Mouse (Mus musculus): Measurements from ENCODE around the gene Immp1l.
A peak's percentile ranks its signal among the peaks of the same experiment; 100 is the strongest.

Gene Immp1l

GRCm38 (mm10) chr2:105903896-105904756, at the start of gene Immp1l, which contains the start of gene Elp4:
Immp1l (plus strand) TSS chr2:105904638.
Elp4 (minus strand) TSS chr2:105904564.
- peak; percentile 98 for DNase-seq

GRCm38 (mm10) chr2:105854740-105855139, 49.7 kb upstream of the Immp1l start:
- peak; percentile 10 for DNase-seq

GRCm38 (mm10) chr2:105873403-105873802, 31.0 kb upstream of the Immp1l start:
- no peak for DNase-seq

- no peak for DNase-seq
Measured at GRCm38 (mm10) chr2:105890816-105891215, 13.6 kb upstream of the Immp1l start.

GRCm38 (mm10) chr2:105904757-105905146, 314 bp downstream of the Immp1l start:
- no peak for DNase-seq

GRCm38 (mm10) chr2:105908351-105908750, 3.9 kb downstream of the Immp1l start:
- DNase-seq = peak; percentile 73

- peak; percentile 44 for DNase-seq
Measured at GRCm38 (mm10) chr2:105910611-105911010, 6.2 kb downstream of the Immp1l start.

- DNase-seq = no peak
Measured at GRCm38 (mm10) chr2:105913655-105914366, 9.4 kb downstream of the Immp1l start.

- DNase-seq = no peak
Measured at GRCm38 (mm10) chr2:105916671-105917070, 12.2 kb downstream of the Immp1l start.

- no peak for DNase-seq
Measured at GRCm38 (mm10) chr2:105917623-105918346, 13.3 kb downstream of the Immp1l start.

GRCm38 (mm10) chr2:105950131-105950530, 45.7 kb downstream of the Immp1l start:
- DNase-seq = no peak

- peak; percentile 30 for DNase-seq
Measured at GRCm38 (mm10) chr2:105951350-105951940, 47.0 kb downstream of the Immp1l start.

- DNase-seq = no peak
Measured at GRCm38 (mm10) chr2:105953862-105954261, 49.4 kb downstream of the Immp1l start.

GRCm38 (mm10) chr2:105963447-105963846, 59.0 kb downstream of the Immp1l start:
- no peak for DNase-seq

- no peak for DNase-seq
Measured at GRCm38 (mm10) chr2:105973941-105974340, 69.5 kb downstream of the Immp1l start.

GRCm38 (mm10) chr2:105978065-105978464, 73.6 kb downstream of the Immp1l start:
- no peak for DNase-seq

- DNase-seq = no peak
Measured at GRCm38 (mm10) chr2:105985206-105985605, 80.8 kb downstream of the Immp1l start.

GRCm38 (mm10) chr2:105987131-105987530, 82.7 kb downstream of the Immp1l start:
- DNase-seq = no peak

GRCm38 (mm10) chr2:105987999-105988398, 83.6 kb downstream of the Immp1l start:
- peak; percentile 10 for DNase-seq

GRCm38 (mm10) chr2:106002835-106003739, 98.6 kb downstream of the Immp1l start, which contains the start of gene Dnajc24:
Dnajc24 (minus strand) TSS chr2:106003549.
- peak; percentile 91 for DNase-seq

GRCm38 (mm10) chr2:106008415-106008814, 104.0 kb downstream of the Immp1l start:
- DNase-seq = no peak

Data from kidney, adult 9 months (tissue).